Mouse (Mus musculus): ENCODE results near the gene Agk.

Gene Agk

DNA sequence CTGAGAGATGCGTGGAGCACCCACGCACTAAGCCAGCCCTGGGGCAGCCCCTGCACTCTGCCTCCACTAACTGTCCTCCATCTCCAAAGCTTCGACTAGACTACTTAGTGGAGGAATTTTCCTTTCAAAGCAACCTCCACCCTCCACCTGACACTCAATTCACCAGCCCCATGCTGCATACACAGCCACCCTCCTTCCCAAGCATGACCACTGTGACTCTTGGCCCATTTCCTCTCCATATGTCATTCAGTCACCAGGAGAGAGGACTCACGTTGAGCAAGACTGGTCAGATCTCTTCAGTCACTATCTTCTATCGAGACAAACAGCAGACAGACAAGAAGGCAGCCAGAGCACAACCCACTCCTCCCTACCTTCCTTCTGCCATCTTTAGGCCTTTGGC is 88.1 kb downstream of the Agk start:
- peak; percentile 87 for DNase-seq

DNA sequence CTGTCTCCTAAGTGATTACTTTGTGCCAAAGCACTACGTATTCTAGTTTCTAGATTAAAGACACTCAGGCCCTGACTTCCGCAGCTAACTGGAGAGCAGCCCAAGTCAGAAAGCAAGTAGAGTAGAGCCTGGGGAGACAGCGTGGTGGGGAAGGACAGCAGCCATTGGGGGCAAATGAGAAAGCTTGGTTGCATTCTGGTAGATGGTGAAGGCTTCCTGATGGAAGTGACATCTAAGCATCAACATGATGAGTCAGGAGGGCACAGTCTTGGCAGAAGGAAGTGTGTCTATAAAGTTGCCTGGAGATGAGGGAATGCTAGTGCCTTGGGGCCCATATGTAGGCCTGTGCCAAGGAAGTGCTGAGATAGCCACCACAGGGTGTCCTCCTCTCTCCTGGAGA is 88.6 kb downstream of the Agk start:
- no peak for DNase-seq

DNA sequence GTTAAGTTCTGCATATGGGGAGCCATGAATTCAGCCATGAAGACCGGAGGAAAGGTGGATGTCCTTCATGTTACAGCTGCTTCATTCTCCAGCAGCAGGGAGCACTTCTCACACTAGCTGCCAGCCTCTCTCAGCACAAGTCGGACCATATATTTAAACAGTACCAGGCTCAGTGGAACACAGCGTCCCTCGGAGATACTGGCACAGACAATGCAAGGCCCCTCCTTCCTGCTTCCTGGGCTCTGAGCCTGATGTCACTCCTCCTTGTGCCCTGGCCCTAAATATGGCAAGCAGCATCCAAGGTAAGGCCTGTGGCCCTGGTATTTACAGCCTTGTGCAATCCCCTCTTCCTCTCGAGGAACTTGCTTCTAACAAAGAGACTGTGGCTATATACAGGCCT is 90.8 kb downstream of the Agk start:
- no peak for DNase-seq

DNA sequence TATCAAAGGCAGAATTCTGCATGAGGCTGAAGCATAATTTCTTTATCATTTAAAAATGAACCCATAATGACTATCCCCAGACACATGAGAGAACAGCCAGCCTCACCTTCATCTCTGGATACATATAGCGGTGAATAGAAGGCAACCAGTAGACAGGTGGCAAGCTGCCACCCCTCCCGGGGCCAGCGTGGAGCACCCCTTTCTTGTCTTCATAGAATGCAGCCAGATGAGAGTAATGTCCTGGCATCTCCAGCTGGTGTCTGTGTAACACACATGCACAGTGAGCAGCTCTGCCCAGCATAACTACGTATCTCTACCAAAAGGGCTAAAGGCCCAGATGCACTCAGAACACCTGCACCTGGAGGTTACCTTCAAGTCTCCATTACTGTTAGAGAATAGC is 93.4 kb downstream of the Agk start:
- DNase-seq: no peak

DNA sequence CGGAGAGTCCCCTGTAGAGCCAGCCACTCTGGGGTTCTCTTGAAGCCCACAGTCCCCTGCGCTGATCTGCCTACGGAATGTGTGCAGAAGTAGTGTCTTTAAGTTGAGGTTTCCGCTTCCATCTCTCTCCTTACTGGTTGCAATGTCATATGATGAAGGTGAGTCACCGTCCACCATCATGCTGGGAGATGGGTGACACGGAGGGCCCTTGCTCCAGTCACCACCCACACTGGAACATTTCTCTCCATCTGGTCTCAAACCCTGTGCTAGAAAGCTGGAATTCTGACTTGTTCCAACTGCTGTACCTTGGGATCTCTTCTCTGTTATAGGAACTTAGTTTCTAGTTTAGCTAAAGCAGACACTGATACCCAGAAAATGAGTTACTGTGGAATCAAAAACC is 96.1 kb downstream of the Agk start:
- no peak for DNase-seq

DNA sequence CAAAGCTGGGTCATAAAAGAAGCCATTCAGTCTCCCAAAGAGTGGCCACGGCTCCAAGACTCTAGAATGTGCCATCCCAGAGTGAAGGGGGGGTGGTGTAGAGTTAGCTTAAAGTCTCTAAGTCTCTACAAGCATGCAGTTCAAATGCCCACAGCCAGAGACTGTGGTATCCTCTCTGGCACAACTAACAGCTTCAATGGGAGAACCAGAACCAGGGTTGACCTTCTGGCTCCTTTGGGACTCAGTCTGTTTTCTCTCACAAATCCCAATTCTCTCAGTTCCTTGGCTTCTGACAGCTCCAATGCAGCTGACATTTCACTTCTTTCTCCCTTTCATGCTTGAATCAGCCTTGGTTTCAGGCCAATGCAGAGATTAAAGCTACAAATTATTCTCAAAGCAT is 98.0 kb downstream of the Agk start:
- DNase-seq: no peak

DNA sequence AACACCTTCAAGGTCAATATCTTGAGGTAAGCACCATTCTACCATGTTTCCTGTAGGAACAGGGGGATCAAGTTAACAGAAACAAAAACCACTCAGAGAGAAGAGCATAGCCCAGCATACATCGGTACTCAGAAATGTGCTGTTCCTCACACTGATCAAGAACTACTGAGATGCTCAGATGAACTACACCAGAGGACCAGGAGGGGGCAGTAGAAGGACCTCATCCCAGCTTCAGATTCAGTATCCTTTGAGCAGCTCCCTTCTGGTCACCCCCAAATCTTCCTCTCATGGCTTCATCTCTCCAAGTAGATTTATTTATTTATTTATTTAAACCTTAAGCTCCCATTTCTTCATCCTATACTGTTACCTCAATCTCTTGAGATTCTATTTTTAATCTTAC is 98.8 kb downstream of the Agk start:
- peak; percentile 82 for DNase-seq

DNA sequence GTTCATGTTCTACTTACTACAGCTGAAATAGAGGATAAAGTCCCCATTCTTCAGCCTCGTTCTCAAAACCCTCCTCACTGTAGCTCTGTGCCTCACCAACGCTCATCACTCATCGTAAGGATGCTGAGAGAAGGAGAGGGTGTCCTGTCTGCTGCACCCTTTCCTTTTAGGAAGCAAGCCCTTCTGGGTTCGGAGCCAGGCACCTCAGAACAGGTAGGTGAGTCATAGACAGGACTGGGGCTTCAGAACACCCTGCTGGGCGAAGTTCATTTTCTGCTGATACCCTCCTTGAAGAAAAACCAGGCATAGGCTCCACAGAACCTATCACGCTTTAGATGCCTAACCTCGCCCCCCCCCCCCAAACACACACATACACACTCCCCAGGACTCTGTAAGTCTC is 102.5 kb downstream of the Agk start:
- DNase-seq: peak; percentile 61

DNA sequence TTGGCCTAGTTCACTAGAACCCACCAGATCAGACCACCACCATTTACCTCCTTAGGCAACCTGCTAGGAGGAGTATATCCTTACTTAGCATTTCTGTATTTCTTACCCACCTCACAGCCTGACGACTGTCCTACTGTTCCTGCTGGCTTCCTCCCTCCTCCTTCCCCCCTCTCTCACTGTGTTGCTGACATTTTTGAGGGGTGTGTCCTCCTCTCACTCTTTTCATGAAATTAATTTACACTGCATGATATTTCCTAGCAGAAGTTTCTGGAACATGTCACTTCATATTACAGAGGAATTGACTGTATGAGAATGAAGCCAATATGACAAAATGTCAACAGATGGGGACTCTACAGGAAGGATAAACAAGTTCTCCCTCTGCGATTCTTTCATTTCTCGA is 103.7 kb downstream of the Agk start:
- DNase-seq: peak; percentile 85

DNA sequence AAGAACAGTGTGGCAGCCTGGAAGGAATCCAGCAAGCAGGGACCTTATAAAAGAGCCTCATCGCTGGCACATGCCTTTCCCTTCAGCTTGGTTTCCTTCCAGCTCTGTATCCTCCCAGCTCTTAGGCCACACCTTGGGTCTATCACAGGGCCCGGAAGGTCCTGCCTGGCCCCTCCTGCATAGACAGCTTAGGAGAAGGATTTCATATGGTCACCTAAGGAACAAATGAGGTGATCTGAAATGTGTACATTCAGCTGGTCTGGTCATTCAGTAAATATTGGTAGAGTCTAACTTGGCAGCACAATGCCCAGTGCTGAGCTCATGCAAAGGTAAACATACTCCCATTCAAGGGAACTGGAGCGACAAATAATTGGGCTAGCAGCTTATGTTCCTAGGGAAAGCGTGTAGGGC is 104.6 kb downstream of the Agk start:
- DNase-seq: peak; percentile 89

DNA sequence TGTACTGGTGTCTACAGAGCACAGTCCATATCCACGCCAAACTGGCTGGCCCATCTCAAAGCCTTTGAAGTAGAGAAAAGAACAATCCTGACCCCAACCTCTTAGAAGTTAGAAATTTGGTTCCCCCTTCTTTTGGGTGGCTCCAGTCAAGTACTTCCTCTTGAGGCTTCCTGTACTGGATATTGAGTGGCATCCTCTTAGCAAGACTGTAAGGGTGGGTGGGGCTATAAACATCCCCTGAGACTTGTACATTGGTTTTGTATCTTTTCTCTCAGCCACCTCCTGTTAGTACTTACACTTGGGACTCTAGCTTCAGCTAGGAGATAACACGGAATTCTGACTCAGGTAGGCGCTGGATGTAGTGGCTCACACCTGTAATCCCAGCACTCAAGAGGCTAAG is 105.3 kb downstream of the Agk start:
- DNase-seq: peak; percentile 60

DNA sequence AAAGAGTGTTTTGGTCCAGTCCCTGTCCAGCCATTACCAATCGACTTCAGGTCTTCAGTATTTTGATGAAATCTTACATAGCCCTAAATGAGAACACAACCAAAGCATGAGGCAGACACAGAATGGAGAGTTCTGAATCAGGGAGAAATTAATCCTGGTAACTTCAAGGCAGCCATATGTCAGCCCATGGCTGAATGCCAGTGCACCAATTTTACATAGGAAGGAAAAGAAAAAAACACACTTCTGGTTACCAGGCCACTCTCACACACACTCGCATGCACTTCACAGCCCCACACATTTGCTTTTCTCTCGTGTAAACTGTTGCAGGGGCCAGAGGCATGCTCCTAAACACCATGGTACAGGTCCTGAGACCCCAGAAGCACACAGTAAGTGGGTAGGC is 105.9 kb downstream of the Agk start:
- peak; percentile 81 for DNase-seq

DNA sequence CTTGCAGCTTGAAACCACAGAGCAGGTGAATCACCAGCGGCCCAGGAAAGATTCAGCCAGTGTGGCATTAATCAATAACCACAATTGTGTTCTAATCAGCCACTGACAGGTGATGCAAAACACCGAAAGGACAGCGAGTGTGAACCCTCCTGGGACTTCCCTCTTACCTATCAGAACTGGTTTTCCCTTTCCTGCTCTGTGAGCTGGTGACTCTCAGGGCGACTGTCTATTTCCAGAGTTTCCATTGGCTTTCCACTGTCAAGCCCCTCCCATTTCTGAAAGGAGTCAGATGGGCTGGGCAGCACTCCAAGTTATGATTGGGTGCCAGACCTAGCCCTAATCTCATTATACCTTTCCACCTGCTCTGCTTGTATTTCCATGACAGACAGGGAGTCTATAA is 106.4 kb downstream of the Agk start:
- peak; percentile 96 for DNase-seq

DNA sequence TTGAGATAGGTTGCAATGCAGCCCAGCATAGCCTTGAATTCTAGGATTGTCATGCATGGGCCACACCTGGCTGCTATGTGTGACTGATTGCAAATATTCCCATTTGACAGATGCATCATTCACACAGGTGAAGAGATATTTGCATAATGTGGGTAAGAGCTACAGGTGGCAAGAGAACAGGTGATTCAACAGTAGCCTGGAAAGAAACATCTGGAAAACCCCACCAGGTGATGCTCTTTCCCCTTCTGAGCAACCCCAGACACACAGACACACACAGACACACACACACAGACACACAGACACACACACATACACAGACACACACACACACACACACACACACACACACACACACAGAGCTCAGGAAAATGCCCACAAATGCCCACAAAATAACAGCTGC is 106.8 kb downstream of the Agk start:
- no peak for DNase-seq

DNA sequence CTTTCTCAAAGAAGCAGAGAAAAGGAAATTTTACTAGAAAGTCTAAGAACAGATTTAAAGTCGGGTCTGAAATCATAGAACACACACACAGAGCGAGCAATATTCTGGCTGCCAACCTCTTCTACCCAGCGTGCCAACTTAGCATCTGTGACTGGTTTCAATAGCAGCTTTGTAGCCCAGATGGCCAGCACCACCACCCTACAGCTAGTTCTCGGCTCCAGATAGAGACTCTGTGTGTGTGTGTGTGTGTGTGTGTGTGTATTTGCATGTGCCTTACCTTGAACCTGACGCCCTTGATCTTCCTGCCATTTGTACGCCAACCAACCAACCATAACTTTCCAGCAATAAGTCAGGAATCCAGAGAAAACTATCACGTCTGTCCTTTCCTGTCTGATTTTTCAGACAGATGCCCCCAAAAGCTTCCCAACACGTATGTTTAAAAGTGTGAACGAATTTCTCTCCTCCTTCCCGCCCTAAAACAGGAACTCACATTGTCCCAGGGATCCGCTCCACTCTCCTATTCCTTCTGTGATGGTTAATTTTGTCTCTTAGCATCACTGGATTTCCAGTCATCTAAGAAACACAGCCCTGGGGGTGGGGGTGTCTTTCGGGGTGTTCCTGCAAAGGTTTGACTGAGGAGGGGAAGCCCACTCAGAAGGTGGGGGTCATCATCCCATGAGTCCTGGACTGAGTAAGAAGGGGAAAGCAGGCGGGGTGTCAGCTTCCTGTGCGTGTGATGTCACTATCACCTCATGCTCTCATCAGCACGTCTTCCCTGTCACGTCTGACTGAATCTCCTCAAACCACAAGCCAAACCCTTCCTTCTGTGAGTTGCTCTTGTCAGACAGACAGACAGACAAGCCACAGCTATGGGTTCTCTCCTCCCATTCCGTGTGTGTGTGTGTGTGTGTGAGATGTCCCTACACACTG is 107.6 kb downstream of the Agk start:
- peak; percentile 94 for DNase-seq

DNA sequence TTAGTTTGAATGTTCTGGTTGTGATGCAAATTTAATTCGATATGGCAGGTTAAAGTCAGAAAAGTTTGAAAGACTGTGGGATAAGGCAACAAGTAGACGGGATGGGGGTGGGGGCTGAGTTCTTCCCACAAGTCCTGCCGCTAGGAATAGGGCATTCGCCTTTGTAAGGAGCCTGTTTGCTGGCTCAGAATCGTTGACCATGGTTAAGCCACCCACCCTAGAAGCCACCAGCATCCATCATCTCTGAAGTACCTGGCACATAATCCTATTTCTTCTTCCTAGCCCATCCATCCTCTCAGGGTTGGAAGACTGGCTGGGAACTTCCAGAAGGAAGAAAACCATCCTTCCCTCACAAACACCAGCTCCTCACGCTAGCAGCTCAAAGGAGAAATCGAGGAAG is 109.7 kb downstream of the Agk start:
- no peak for DNase-seq

DNA sequence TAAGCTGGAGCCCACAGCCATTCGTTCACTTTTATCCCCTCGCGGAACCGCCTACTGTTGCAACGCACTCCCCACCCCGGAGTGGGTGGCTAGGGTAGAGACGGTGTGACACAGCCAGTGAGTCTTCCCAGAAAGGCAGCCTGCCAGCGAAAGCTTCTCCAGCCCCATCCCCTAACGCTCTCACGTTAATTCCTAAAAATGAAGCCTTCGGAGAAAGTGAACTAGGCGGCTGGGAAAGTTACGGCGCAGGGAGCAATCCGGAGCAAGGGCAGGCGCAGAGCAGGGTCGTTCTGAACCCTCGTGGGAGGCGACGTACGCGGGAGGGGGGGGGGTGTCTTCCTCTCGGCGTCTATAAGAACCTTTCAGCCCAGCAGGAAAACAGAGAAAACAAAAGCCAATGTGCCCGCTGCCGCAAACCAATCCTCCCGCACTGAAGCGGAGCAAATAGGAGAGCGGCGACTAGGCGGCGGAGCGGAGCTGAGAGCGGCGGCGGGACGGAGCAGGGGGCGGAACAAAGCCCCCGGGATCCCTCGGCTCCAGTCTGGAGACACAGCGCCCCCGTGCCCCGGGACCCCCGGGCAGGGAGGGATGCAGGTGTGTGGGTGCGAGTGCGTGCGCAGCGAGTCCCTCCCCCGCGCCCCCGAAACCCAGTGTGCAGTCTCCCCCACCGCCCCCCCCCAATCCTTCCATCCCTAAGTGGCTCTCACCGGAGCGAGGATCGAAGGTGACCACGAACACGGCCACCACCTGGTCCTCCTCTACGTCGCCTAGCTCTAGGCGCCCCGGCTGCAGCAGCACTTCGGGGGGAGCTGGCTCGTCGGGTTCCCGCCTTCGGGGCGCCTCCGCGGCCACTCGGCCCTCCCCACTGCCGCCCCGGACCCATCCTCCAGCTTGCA is 110.4 kb downstream of the Agk start:
- peak; percentile 78 for DNase-seq

DNA sequence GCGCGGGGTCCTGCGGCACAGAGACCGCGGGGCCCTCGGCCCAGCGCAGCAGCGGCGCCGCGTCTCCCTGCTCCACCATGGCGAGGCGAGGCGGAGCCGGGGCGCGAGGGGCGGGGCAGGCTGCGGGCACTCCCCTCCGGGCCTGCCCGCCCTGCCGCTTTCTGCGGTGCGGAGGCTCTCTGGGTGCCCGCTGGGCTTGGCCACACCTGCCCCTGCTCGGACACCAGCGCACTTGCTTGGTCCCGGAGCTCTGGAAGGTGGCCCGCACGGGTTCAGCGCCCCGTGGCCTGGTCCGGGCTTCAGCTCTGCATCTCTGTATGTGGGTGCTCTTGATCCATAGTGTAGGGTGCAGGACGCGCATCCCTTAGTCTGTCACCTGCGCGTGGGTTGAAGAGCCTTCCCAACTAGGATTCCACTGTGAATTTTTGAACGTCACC is 111.1 kb downstream of the Agk start, which contains the start of gene E330009J07Rik:
Gene E330009J07Rik (minus strand): TSS at position 89 of the 437 bp plus-strand sequence.
- peak; percentile 93 for DNase-seq

DNA sequence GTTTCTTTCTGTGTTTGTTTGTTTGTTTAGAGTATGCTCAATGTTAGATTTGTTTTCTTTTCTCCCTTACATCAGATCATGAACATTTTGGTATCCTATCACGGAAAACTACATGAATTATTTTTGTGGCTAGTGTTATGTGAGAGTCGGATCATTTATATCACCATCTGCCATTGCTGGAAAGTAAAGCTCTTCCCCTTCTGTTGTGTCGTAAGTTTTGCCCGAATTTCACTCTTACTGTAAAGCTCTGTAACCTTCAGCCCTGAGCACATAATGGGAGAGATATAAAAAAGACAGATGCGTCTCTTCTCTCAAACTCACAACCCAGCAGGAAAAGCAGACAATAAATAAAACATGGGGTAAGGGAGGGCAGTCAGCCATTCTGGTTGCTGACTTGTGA is 114.0 kb downstream of the Agk start, which contains the start of gene Wee2:
Gene Wee2 (plus strand): TSS at position 153 of the 400 bp plus-strand sequence.
- DNase-seq: peak; percentile 14

DNA sequence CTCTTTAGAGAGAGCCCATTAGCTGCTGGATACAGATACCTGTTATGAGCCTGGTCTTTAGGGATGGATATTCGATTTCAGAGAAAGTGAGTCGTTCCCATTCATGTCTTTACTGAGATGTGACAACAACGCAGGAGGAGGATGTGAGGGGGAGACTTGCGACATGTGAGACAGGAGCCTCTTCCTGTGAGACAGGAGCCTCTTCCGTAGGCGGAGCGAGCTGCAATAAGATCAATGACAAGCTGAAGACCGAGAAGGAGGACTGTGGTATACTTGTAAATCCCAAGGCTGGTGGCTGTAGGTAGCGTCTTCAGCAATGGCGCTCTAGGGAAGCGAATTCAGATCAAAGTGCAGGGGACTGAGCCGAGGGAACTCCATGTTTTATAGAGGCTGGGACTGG is 114.8 kb downstream of the Agk start:
- peak; percentile 13 for DNase-seq

DNA sequence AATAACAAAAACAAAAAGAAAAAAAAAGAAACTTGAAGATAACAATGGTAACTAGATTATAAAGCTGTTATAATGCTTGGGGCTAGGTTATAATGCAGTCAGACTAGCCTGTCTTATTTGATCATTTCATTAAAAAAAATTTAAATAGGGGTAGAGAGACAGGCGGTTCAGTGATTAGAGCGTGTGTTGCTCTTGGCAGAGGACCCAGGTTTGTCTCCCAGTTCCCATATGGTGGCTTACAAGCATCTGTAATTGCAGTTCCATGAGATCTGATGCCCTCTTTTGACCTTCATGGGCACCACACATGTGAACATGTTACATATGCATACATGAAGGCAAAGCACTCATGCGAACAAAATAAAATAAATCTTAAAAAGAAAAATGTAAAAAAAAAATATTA is 116.3 kb downstream of the Agk start:
- DNase-seq: peak; percentile 18

DNA sequence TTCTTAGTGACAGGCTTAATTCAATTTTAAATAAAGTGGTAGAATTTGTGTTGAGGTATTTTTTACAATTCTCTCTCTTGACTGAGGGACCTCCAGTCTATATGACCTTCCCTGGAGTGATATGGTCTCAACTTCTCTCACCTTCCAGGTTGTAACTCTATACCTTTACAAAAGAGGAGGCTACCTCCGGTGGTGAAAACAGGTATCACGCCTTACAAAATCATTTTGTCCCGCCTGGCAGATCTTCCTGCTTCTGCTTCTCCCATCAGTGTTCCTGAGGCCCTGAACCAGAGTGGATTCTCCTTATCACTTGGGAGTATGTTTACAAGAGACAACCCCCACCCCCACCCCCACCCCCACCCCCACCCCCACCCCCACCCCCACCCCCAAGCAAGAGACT is 116.8 kb downstream of the Agk start:
- peak; percentile 19 for DNase-seq

DNA sequence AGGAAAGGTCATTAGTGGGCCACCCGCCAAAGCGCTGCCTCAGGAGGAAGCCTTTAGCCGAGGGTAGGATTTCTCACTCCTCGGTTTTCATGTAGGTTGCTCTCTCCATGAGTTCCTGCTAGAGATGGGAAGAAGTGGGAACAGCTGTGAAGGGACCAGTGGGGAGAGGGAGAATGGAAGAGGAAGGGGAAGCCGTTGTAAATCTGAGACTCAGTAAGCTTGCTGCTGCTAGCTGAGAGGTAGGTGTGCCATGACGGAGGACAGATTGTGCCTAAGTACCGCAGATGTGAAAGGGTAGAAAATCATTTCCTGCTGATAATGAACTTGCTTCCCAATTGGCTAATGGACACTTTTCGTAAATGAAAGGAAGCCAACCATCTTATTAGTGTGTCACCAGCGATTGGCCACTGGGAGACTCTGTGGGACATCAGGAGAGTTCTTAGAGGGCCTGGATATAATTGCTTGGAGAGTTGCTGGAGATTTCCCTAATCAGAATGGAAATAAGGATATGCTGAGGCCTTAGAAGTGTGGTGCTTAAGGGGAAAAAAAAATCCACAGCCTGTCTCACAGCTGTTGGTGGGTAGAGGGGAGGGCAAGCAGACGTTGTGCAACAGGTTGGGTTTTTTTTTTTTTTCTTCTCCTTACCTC is 118.4 kb downstream of the Agk start:
- DNase-seq: no peak

All from cerebellum, adult 9-10 months (tissue).